Mouse (Mus musculus) macrophage (primary cell): ENCODE results near the gene Olfr63. TPM values are rescaled to one million over a fixed set of nuclear protein-coding genes. Genes with fewer than 3 reads are reported as not detected.
"Not testable (repeated sequence)": the region's sequence is repeated elsewhere in the genome, so short reads cannot be mapped to it uniquely, and the experiment has no call there.

Source experiments
- H3K27ac ChIP-seq: fragments of 350-480 bp; formaldehyde crosslinking; 2 replicates; pipeline ENCODE4 v1.9.0; 2021
- H3K36me3 ChIP-seq: fragments of 350-480 bp; formaldehyde crosslinking; 2 replicates; pipeline ENCODE4 v1.9.0; 2021; ENCODE audit errors: inconsistent target
- H3K4me3 ChIP-seq: fragments of 350-480 bp; formaldehyde crosslinking; 2 replicates; pipeline ENCODE4 v1.9.0; 2021; ENCODE audit errors: inconsistent target
- H3K79me2 ChIP-seq: fragments of 350-480 bp; formaldehyde crosslinking; 2 replicates; pipeline ENCODE4 v1.9.0; 2021; ENCODE audit errors: inconsistent target
- whole genome bisulfite sequencing: methylation state at CpG from one replicate; pipeline ENCODE4 v1.1.7; 2026; ENCODE audit warnings: inconsistent platforms; ENCODE audit not compliant: missing documents; 5-methylcytosine and 5-hydroxymethylcytosine counted together
- polyA plus RNA-seq: library from polyadenylated mRNA; stranded (reverse); fragments of 250-400 nt; gene quantifications from 3 replicates; pipeline ENCODE4 v1.2.4, GENCODE M21; 2018; ENCODE audit warnings: inconsistent platforms
- total RNA-seq, 78 experiments: library from RNA; depleted of rRNA; stranded (reverse); fragments of 250-400 nt; gene quantifications; 1 replicate in 9 of 78; 2 replicates in 24 of 78; 3 replicates in 43 of 78; 4 replicates in 2 of 78; pipeline ENCODE4 v1.2.4; 2018; ENCODE audit warnings: inconsistent platforms in 56 of 78

Gene Olfr63
- under 1 TPM in 1 of 26 experiments, not detected in 25; 0.12 TPM for total RNA-seq (2018; cell fraction: chromatin; rRNA removed)
- not detected for total RNA-seq (2018; cell fraction: cytosol; rRNA removed)
- total RNA-seq (2018; cell fraction: nucleus; rRNA removed), result not detected
- not detected in 3 replicates for polyA plus RNA-seq

GRCm38 (mm10) chr17:33264376-33264775, at the start of gene Olfr63:
Gene Olfr63, plus strand, starts transcription at chr17:33264676.
- no peak within 1 kb of the TSS for H3K4me3 ChIP-seq
- no peaks in the 10 kb centered on the region for H3K36me3 ChIP-seq
- H3K79me2 ChIP-seq, result no peaks in the 10 kb centered on the region
- no peak within 1 kb of the TSS for H3K27ac ChIP-seq
- 87% methylated on average over 1 of the region's 1 CpGs for WGBS

- WGBS, result 91% methylated on average over 2 of the region's 2 CpGs
- H3K27ac ChIP-seq, result no peak within 1 kb of the TSS
- H3K79me2 ChIP-seq, result no peaks in the 10 kb centered on the region
- no peak within 1 kb of the TSS for H3K4me3 ChIP-seq
- no peaks in the 10 kb centered on the region for H3K36me3 ChIP-seq
These were observed 42.9 kb upstream of the Olfr63 start, which contains the start of gene Olfr1564 for GRCm38 (mm10) chr17:33221590-33221989. Gene Olfr1564, minus strand, starts transcription at chr17:33221690.

DNA sequence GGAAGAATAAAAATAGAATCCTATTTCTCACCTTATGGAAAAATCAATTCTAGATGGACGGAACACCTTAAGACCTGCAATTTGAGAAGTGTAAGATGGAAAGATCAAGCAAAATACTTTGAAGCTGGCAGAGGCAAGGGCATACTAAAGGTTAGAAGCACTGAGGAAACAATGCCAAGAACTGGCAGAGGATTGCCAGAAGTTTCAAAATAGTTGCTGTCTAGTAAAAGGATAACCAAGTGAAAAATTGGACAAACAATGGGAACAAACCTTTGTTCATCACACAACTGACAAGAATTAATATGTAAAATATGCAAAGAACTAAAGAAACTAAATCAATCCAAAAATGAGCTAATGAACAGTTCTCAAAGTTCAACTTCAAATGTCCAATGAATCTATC, 27.8 kb upstream of the Olfr63 start:
- H3K79me2 ChIP-seq, H3K36me3 ChIP-seq, H3K27ac ChIP-seq, H3K4me3 ChIP-seq: not testable (repeated sequence)
- 90% methylated on average over 1 of the region's 1 CpGs for WGBS

GRCm38 (mm10) chr17:33254530-33255318, 9.8 kb upstream of the Olfr63 start, which contains the start of gene Zfp955a:
Gene Zfp955a, minus strand, starts transcription at chr17:33255145.
- WGBS, result no CpG with 5 or more reads among the region's 34 CpGs
- not testable (repeated sequence) for H3K79me2 ChIP-seq, H3K36me3 ChIP-seq, H3K27ac ChIP-seq
- H3K4me3 ChIP-seq, result peak within 1 kb of the TSS; percentile 9; the same call in 1 of the 2 replicates

GRCm38 (mm10) chr17:33255319-33255657, 9.2 kb upstream of the Olfr63 start:
- H3K27ac ChIP-seq, H3K79me2 ChIP-seq, H3K36me3 ChIP-seq, H3K4me3 ChIP-seq: not testable (repeated sequence)
- WGBS, result no CpG with 5 or more reads among the region's 2 CpGs

- no peak overlapping the region for H3K27ac ChIP-seq
- WGBS, result 92% methylated on average over 9 of the region's 9 CpGs
- H3K79me2 ChIP-seq, result no peaks in the 10 kb centered on the region
- no peak overlapping the region for H3K4me3 ChIP-seq
- no peaks in the 10 kb centered on the region for H3K36me3 ChIP-seq
These were observed 4.4 kb downstream of the Olfr63 start for GRCm38 (mm10) chr17:33268907-33269306.

GRCm38 (mm10) chr17:33289039-33289875, 24.8 kb downstream of the Olfr63 start, which contains the start of gene Zfp955b:
Gene Zfp955b, plus strand, starts transcription at chr17:33289544.
- H3K27ac ChIP-seq, H3K79me2 ChIP-seq, H3K36me3 ChIP-seq: not testable (repeated sequence)
- H3K4me3 ChIP-seq, result peak within 1 kb of the TSS; percentile 8; the same call in 1 of the 2 replicates
- no CpG with 5 or more reads among the region's 25 CpGs for WGBS

DNA sequence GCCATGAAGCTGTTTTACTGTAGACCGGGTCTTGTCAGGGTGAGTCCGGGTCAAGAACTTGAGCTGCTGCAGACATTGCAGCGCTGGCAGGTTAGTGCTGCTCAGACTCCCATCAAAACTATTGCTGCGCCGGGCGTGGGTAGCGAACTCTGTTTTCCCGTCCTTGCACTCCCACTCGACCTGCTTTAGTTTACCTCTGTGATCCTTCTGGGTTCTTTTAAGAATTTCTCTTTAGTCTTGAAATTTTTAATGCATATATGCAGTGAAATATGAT, 25.3 kb downstream of the Olfr63 start:
- not testable (repeated sequence) for H3K36me3 ChIP-seq, H3K79me2 ChIP-seq, H3K27ac ChIP-seq
- no CpG with 5 or more reads among the region's 9 CpGs for WGBS
- peak overlapping the region; percentile 8; the same call in 1 of the 2 replicates for H3K4me3 ChIP-seq

Other genes with a start within 250 kb of the Olfr63 start
- gene Zfp763, start 231.3 kb upstream of the Olfr63 start, polyA plus RNA-seq, result 1.9 to 3.2 TPM (median 3.1 TPM) in 3 replicates
- not detected in 3 replicates for gene 4921501E09Rik, start 196.6 kb upstream of the Olfr63 start, polyA plus RNA-seq
- 3.5 to 4.6 TPM (median 4.3 TPM) in 3 replicates for gene Zfp563, start 175.4 kb upstream of the Olfr63 start, polyA plus RNA-seq
- not detected in 3 replicates for gene Morc2b, start 125.0 kb upstream of the Olfr63 start, polyA plus RNA-seq
- not detected in 3 replicates for gene Olfr55, start 96.2 kb upstream of the Olfr63 start, polyA plus RNA-seq
- not detected in 3 replicates for gene Olfr239, start 73.4 kb upstream of the Olfr63 start, polyA plus RNA-seq
- not detected in 3 replicates for gene Olfr1564, start 43.0 kb upstream of the Olfr63 start, polyA plus RNA-seq
- gene Zfp955a, start 9.5 kb upstream of the Olfr63 start, polyA plus RNA-seq, result 5.4 to 7.3 TPM (median 5.6 TPM) in 3 replicates
- gene Zfp955b, start 24.9 kb downstream of the Olfr63 start, polyA plus RNA-seq, result 2.9 to 3.9 TPM (median 3.5 TPM) in 3 replicates
- gene Zfp81, start 94.2 kb downstream of the Olfr63 start, polyA plus RNA-seq, result 3.4 to 5.2 TPM (median 5.1 TPM) in 3 replicates
- 3.2 to 4.0 TPM (median 3.5 TPM) in 3 replicates for gene Zfp101, start 130.0 kb downstream of the Olfr63 start, polyA plus RNA-seq
- not detected in 3 replicates for gene Actl9, start 168.2 kb downstream of the Olfr63 start, polyA plus RNA-seq